Mouse (Mus musculus) brain, embryonic 18.5 days (tissue): ENCODE data around the gene Cxcr1.

Source experiments
- DNase-seq: peaks from one replicate; pipeline ENCODE4 v3.0.0-alpha.2; 2012; ENCODE audit warnings: low read depth, low spot score

Cxcr1 gene

GRCm38 (mm10) chr1:74194445-74194844, at the start of gene Cxcr1:
Gene Cxcr1, minus strand, starts transcription at chr1:74194631.
- DNase-seq, result no peak

GRCm38 (mm10) chr1:74240832-74241231, 46.4 kb upstream of the Cxcr1 start:
- DNase-seq, result no peak

DNA sequence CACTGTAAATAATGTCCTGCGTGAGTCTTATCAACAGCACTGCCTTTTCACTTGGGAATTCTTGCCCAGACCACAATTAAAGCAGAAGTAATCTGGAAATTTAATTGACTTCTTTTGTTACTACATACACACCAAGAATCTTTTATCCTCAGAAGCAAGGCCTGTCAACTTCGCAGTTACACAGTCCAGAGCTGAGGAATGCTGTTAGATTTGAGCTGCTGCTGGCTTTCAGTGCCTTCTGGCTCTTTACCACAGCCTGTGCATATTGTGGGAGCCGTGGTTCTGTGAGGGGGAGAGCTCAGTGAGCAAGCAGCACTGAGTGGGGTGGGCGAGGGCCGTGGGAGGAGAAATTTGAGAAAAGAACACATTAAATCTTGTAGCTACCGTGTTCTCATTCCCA, 45.9 kb upstream of the Cxcr1 start:
- no peak for DNase-seq

DNA sequence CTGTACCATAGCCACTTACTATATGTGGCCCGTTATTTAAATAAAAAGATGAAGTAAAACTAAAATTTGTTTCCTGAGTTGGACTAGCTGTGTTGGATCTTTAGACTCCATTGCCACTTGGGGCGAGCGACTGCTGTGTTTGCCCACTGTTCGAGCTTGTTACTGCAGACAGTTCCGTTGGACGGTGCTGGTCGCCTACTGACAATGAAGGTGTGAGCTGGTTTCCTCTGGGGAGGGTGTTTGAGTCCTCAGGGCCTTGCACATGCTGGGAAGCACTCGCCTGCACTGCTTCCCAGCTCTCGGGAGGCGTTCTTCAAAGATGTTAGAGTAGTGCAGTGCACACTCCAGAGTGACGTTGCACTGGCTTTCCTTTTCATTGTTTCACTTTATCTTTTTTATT, 45.2 kb upstream of the Cxcr1 start:
- DNase-seq, result no peak

DNA sequence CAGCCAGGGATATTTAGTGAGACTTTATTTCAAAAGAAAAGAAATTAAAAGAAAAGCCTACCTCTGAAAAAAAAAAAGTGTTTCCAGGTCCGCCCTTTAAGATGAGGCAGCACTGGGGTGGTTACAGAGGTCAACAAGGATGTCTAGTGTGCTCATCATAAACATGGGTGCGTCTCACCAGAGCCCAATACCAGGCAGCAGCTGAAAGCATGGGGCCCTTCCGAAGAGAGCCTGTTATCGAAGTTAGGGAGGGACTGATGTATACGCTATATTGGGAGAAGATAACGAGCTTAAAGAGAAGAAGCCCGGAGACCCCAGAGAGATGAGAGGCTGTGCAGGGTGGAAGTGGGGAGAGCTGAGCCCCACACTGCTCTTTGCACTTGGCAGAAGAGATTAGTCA, 44.7 kb upstream of the Cxcr1 start:
- DNase-seq, result no peak

- no peak for DNase-seq
Measured at GRCm38 (mm10) chr1:74238136-74238535, 43.7 kb upstream of the Cxcr1 start.

GRCm38 (mm10) chr1:74237671-74238070, 43.2 kb upstream of the Cxcr1 start:
- no peak for DNase-seq

GRCm38 (mm10) chr1:74236590-74237317, 42.3 kb upstream of the Cxcr1 start:
- DNase-seq, result no peak

DNA sequence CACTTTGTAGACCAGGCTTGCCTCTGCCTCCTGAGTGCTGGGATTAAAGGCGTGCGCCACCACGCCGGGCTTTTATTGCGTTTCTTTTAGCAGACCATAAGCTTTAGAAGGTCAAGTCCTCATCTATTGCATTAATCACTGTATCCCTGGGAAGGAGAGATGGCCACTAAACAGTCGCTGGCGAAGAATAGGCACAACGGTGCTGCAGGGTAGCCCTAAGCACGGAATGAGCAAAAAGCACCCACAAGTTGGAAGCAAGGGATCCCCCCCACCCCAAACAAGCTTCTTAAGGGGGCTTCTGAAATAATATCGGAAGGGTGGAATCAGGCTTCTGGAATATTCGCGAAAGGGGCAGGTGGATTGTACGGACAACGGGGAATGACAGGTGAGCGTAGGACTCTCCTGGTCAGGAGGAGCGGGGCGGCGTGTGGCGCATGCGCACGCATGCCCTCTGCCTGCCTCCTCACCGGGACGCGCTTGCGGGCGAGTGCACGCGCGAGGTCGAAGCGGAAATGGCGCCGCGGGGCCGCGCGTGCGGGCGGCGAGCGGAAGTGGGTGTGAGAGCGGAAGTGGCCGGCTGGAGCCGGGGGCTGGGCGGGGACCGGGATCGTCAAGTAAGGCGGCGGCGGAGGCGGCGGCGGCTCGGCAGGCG, 41.6 kb upstream of the Cxcr1 start, which contains the start of gene Arpc2:
Gene Arpc2 (plus strand): TSS at position 147 of the 652 bp plus-strand sequence.
- DNase-seq, result peak; percentile 90

GRCm38 (mm10) chr1:74230992-74231391, 36.6 kb upstream of the Cxcr1 start:
- no peak for DNase-seq

GRCm38 (mm10) chr1:74229942-74230341, 35.5 kb upstream of the Cxcr1 start:
- DNase-seq, result no peak

GRCm38 (mm10) chr1:74227317-74227716, 32.9 kb upstream of the Cxcr1 start:
- no peak for DNase-seq

GRCm38 (mm10) chr1:74219922-74220321, 25.5 kb upstream of the Cxcr1 start:
- DNase-seq, result peak; percentile 39

DNA sequence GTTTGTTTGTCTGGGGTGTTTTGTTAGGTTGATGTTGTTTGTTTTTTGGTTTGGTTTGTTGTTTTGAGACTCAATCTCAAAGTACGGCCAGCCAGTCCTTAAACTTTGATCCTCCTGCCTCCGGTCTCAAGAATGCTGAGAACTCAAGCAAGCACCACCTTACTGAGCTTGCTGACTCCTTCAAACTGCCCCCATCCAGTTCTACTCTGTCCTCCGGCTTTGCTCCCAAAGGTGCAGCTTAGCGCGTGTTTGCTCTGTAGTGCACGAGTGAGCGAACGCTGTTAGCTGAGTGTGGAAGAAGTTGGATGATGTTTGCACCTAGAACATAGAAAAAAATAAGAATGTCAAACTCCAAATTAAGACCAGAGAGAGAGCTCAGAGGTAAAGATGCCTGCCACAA, 14.5 kb upstream of the Cxcr1 start:
- DNase-seq, result no peak

DNA sequence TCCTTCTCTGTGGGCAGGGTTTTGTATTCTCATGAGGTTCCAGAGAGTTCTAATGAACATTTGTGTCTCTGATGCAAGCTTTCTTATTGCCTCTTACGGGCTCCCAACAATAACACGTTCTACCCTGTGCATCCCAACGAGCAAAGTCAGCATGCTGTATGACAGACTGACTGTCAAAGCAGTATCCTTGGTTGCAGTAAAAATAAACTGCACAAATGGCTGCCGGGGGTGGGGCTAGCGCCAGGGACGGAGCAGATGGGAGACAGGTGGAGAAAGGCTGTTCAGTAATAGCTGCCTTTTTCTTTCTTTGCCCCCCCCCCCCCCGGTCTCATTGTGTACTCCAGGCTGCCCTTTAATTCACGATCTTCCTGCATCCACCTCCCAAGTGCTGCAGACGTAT, 13.5 kb upstream of the Cxcr1 start:
- no peak for DNase-seq

DNA sequence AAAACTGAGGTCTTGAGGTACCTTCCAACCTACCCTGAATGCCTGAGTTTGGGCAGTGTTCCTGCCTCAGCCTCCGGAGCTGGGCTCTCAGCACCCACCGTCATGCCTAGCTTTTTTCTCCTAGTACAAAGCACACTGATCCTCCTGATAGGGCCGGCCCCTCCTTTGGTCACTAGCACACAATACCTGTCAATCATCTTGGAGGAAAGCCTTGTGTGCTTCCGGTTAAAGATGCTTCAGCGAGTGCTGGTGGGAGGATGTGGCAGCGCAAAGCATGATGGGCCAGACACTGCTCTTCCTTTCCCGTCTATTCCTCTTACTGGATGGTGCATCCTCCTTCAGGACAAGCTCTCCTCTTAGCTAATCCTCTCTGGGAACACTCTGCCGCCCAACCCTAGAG, 12.2 kb upstream of the Cxcr1 start:
- no peak for DNase-seq

DNA sequence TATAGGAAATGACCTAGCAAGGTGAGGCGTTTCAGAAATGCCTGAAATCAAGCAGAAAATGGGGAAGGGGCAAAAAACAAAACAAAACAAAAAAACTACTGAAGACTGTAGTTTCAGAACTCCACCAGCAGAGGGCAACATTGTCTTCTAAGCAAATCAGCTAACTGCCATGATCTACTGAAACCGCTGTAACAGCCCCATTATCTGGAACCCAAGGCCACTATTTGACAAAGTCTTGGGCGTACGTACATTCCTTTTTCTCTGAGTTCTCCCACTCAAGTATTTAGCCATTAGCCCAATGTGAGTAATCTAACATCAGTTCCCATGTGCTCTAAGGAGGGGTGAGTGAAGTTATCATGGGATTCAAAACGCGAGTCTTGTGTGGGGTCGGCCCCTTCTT, 11.4 kb upstream of the Cxcr1 start:
- DNase-seq, result no peak

- no peak for DNase-seq
Measured at GRCm38 (mm10) chr1:74203457-74203856, 9.0 kb upstream of the Cxcr1 start.

DNA sequence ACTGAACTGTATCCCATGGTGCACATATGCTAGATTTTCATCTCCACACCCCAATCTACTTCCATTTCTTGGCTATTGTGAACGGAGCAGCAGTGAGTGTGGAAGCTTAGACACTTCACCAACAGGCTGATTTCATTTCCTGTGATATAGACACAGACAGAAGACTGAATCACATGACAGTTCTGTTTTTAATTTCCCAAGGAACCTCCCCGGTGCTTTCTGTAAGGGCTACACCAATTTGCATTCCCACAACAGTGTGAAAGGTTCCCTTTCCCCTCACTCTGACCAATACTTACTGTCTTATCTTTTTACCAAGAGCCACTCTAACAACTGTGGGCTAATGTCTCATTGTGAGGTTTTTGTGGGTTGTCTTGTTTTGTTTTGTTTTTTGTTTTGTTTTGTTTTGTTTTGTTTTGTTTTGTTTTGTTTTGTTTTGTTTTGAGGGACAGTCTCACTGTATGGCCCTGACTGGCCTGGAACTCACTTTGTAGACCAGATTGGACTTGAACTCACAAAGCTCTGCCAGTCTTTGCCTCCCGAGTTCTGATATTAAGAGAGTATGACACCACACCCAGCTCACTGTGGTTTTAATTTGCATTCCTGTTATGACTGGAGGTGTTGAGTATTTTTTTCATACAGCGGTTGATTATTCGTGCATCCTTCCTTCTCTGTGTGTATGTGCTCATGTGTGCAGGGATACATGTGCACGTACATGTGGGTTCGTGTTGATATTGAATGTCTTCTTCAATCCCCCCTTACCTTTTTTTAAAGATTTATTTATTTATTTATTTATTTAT, 6.8 kb upstream of the Cxcr1 start:
- no peak for DNase-seq

DNA sequence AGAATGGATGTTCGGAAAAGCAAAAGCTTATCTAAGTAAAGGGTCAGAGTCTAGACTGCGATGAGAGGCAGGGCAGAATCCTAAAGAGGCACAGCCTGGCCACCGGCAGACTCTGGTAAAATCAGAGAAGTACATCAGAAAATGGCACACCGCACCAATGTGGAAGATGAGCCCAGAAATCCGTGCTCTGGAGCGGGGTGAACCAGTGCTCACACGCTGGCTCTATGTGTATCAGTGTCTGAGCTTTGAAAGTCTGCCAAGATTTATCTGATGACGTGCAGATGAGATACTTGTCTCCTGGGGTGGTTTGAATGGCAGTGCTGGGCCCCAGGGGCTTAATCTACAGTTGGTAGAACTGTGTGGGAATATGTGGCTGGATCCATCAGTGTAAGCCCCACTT, 4.6 kb upstream of the Cxcr1 start:
- no peak for DNase-seq

- DNase-seq, result no peak
Measured at GRCm38 (mm10) chr1:74197726-74198470, 3.5 kb upstream of the Cxcr1 start.
